Mouse (Mus musculus) left cerebral cortex, postnatal 4 days (tissue): ENCODE data around the gene Daam2. TPM values are rescaled to one million over a fixed set of nuclear protein-coding genes. Genes with fewer than 3 reads are reported as not detected.
A peak's percentile ranks its signal among the peaks of the same experiment; 100 is the strongest.

Experiments used
- DNase-seq: peaks from one replicate; pipeline ENCODE4 v3.0.0-alpha.2; 2022
- intact Hi-C: fragments of 180-260 bp; cut with DNase I; formaldehyde crosslinking; loops from one replicate; pipeline ENCODE4 v1.15.1; 2025
- total RNA-seq, 2 experiments: library from RNA; stranded (reverse); gene quantifications; 2 replicates each; pipeline ENCODE4 v1.2.3; 2021

Daam2 gene
- total RNA-seq: 10 to 100 TPM; 14.0 to 15.8 TPM

- peak; percentile 50 for DNase-seq
- intact Hi-C loops: no loop called here
Measured at GRCm38 (mm10) chr17:49563830-49564470, at the start of gene Daam2. Daam2 (minus strand) TSS chr17:49564343.

GRCm38 (mm10) chr17:49610296-49610695, 46.2 kb upstream of the Daam2 start:
- intact Hi-C loops: no loop called here
- peak; percentile 43 for DNase-seq

GRCm38 (mm10) chr17:49607351-49608027, 43.3 kb upstream of the Daam2 start:
- intact Hi-C loops: no loop called here
- no peak for DNase-seq

GRCm38 (mm10) chr17:49605397-49605796, 41.3 kb upstream of the Daam2 start:
- DNase-seq: no peak
- intact Hi-C loops: no loop called here

GRCm38 (mm10) chr17:49590051-49590450, 25.9 kb upstream of the Daam2 start:
- intact Hi-C loops: no loop called here
- no peak for DNase-seq

GRCm38 (mm10) chr17:49582471-49582870, 18.3 kb upstream of the Daam2 start:
- intact Hi-C loops: no loop called here
- DNase-seq: no peak

GRCm38 (mm10) chr17:49577321-49577720, 13.2 kb upstream of the Daam2 start:
- intact Hi-C loops: no loop called here
- DNase-seq: no peak

GRCm38 (mm10) chr17:49568717-49569116, 4.6 kb upstream of the Daam2 start:
- no peak for DNase-seq
- intact Hi-C loops: no loop called here

GRCm38 (mm10) chr17:49564489-49564888, 346 bp upstream of the Daam2 start:
- no peak for DNase-seq
- intact Hi-C loops: no loop called here

- intact Hi-C loops: no loop called here
- DNase-seq: no peak
Measured at GRCm38 (mm10) chr17:49563416-49563780, 745 bp downstream of the Daam2 start.

GRCm38 (mm10) chr17:49562701-49563415, 1.3 kb downstream of the Daam2 start:
- no peak for DNase-seq

GRCm38 (mm10) chr17:49561985-49562384, 2.2 kb downstream of the Daam2 start:
- DNase-seq: no peak
- intact Hi-C loops: no loop called here

More at GRCm38 (mm10) chr17:49562701-49563415, 1.3 kb downstream of the Daam2 start:
- intact Hi-C loops: no loop called here

- intact Hi-C loops: no loop called here
- DNase-seq: no peak
Measured at GRCm38 (mm10) chr17:49559786-49560289, 4.3 kb downstream of the Daam2 start.

GRCm38 (mm10) chr17:49556169-49556568, 8.0 kb downstream of the Daam2 start:
- intact Hi-C loops: no loop called here
- DNase-seq: no peak

- intact Hi-C loops: no loop called here
Measured at GRCm38 (mm10) chr17:49551991-49552390, 12.2 kb downstream of the Daam2 start.

GRCm38 (mm10) chr17:49551465-49551864, 12.7 kb downstream of the Daam2 start:
- no peak for DNase-seq
- intact Hi-C loops: no loop called here

More at GRCm38 (mm10) chr17:49551991-49552390, 12.2 kb downstream of the Daam2 start:
- no peak for DNase-seq

- DNase-seq: no peak
- intact Hi-C loops: no loop called here
Measured at GRCm38 (mm10) chr17:49545997-49546396, 18.1 kb downstream of the Daam2 start.

- intact Hi-C loops: no loop called here
- DNase-seq: no peak
Measured at GRCm38 (mm10) chr17:49545424-49545823, 18.7 kb downstream of the Daam2 start.

GRCm38 (mm10) chr17:49544561-49544960, 19.6 kb downstream of the Daam2 start:
- intact Hi-C loops: no loop called here
- no peak for DNase-seq

GRCm38 (mm10) chr17:49540706-49541105, 23.4 kb downstream of the Daam2 start:
- intact Hi-C loops: no loop called here
- no peak for DNase-seq

GRCm38 (mm10) chr17:49539204-49539603, 24.9 kb downstream of the Daam2 start:
- intact Hi-C loops: no loop called here
- DNase-seq: peak; percentile 59

GRCm38 (mm10) chr17:49535580-49535979, 28.6 kb downstream of the Daam2 start:
- intact Hi-C loops: no loop called here

More at GRCm38 (mm10) chr17:49535580-49535979, 28.6 kb downstream of the Daam2 start:
- no peak for DNase-seq
